Mouse (Mus musculus) ES-Bruce4 (cell line): ENCODE data around the gene Kalrn. TPM values are rescaled to one million over a fixed set of nuclear protein-coding genes. Genes with fewer than 3 reads are reported as not detected.

ENCODE experiments used
- H3K27ac ChIP-seq: 2 replicates; pipeline ENCODE4 v1.5.1; 2012; ENCODE audit warnings: low read length, inconsistent platforms; ENCODE audit not compliant: insufficient read depth
- H3K27me3 ChIP-seq: 2 replicates; pipeline ENCODE4 v1.6.1; 2012; ENCODE audit warnings: mild to moderate bottlenecking, low read length, inconsistent platforms; ENCODE audit not compliant: control insufficient read depth, poor library complexity, insufficient read depth, severe bottlenecking
- H3K36me3 ChIP-seq: 2 replicates; pipeline ENCODE4 v1.6.1; 2012; ENCODE audit warnings: inconsistent platforms, mild to moderate bottlenecking, low read length, moderate library complexity; ENCODE audit not compliant: control insufficient read depth, poor library complexity, insufficient read depth, severe bottlenecking
- H3K4me1 ChIP-seq: one replicate; pipeline ENCODE4 v1.8.1; 2011; ENCODE audit warnings: low read length; ENCODE audit not compliant: control insufficient read depth, insufficient read depth
- H3K4me3 ChIP-seq: 2 replicates; pipeline ENCODE4 v1.5.1; 2011; ENCODE audit warnings: low read depth, mild to moderate bottlenecking, low read length
- H3K9ac ChIP-seq: 2 replicates; pipeline ENCODE4 v1.6.1; 2012; ENCODE audit warnings: low read depth, mild to moderate bottlenecking, inconsistent platforms; ENCODE audit not compliant: poor library complexity, severe bottlenecking
- H3K9me3 ChIP-seq: replicated peaks from 2 replicates; pipeline ENCODE4 v1.6.1; 2012; ENCODE audit warnings: mild to moderate bottlenecking, low read length, inconsistent platforms; ENCODE audit not compliant: control insufficient read depth, poor library complexity, insufficient read depth, severe bottlenecking
- CTCF ChIP-seq: IDR thresholded peaks from one replicate; pipeline ENCODE4 v1.8.1; 2011; ENCODE audit warnings: low read depth, low read length
- EP300 ChIP-seq: IDR thresholded peaks from 2 replicates; pipeline ENCODE4 v1.6.1; 2011; ENCODE audit warnings: low read depth, low read length; ENCODE audit not compliant: insufficient read depth
- POLR2A ChIP-seq: IDR thresholded peaks from one replicate; pipeline ENCODE4 v1.8.1; 2011; ENCODE audit warnings: low read length; ENCODE audit not compliant: insufficient read depth
- polyA plus RNA-seq: library from polyadenylated mRNA; stranded (reverse); fragments of >200 nt; gene quantifications from 2 replicates; pipeline ENCODE4 v1.2.4, GENCODE M21; 2011; ENCODE audit warnings: low read depth; ENCODE audit not compliant: missing spikeins, insufficient read depth, insufficient read length

Kalrn gene
- polyA plus RNA-seq, 1 experiment, result 8.2 TPM

GRCm38 (mm10) chr16:34563593-34564280 is 9.6 kb downstream of the Kalrn start:
- no peak overlapping the region for H3K9ac ChIP-seq
- no peaks in the 10 kb centered on the region for H3K9me3 ChIP-seq
- no peak overlapping the region for H3K4me3 ChIP-seq
- H3K4me1 ChIP-seq, result no peaks in the 10 kb centered on the region
- TF ChIP-seq POLR2A (no peak), EP300 (no peak), CTCF (no peak)
- H3K27ac ChIP-seq, result no peak overlapping the region
- no peaks in the 10 kb centered on the region for H3K27me3 ChIP-seq
- H3K36me3 ChIP-seq, result no peaks in the 10 kb centered on the region

- Histone ChIP-seq H3K9ac (no peak overlapping the region), H3K9me3 (no peaks in the 10 kb centered on the region), H3K4me3 (no peak overlapping the region), H3K27me3 (no peaks in the 10 kb centered on the region), H3K4me1 (no peaks in the 10 kb centered on the region), H3K36me3 (no peaks in the 10 kb centered on the region), H3K27ac (no peak overlapping the region)
- TF ChIP-seq EP300 (no peak), POLR2A (no peak), CTCF (no peak)
Measured at GRCm38 (mm10) chr16:34561734-34562135, 11.6 kb downstream of the Kalrn start.

DNA sequence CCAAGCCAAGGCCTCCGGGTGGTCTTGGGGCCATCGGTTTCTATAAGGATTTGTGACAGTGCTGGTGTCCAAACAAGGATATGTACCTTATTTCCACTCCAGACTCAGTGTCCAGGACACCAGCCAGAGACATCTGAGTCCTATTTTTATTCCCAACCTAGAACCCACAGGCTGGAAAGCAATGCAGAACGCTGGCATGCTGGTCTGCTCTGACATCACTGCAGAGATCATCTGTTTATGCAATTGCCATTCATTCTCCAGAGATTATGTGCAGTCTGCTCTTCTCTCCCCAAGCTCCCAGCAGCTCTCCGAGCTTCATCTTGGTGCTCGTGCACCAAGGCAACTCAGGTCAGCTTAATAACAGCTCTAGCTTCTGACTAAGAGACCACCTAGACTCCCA is 12.5 kb downstream of the Kalrn start:
- Histone ChIP-seq H3K36me3 (no peaks in the 10 kb centered on the region), H3K27ac (no peak overlapping the region), H3K4me3 (no peak overlapping the region), H3K9me3 (no peaks in the 10 kb centered on the region), H3K27me3 (no peaks in the 10 kb centered on the region), H3K9ac (no peak overlapping the region), H3K4me1 (no peaks in the 10 kb centered on the region)
- TF ChIP-seq EP300, result no peak
- TF ChIP-seq POLR2A, result no peak
- no peak for TF ChIP-seq CTCF

DNA sequence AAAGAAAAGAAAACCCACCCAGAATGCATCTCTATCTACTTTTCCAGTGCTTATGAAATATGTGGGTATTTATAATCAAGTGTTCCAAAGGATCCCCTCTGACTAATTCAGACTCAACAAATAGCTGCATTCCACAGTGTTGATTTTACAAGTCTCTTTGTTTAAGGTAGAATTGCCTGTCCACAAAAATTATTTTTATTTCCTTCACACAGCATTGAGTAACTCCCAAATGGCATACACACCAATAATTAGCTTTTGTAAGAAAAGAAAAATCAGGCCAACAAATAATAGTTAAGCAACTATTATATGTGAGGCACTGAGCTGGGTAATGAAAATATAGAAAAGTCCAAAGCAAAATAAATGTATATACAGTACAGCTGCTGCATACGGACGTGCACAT is 12.9 kb downstream of the Kalrn start:
- no peak overlapping the region for H3K9ac ChIP-seq
- H3K4me3 ChIP-seq, result no peak overlapping the region
- no peaks in the 10 kb centered on the region for H3K4me1 ChIP-seq
- no peak overlapping the region for H3K27ac ChIP-seq
- TF ChIP-seq POLR2A (no peak), EP300 (no peak), CTCF (no peak)
- no peaks in the 10 kb centered on the region for H3K27me3 ChIP-seq
- no peaks in the 10 kb centered on the region for H3K36me3 ChIP-seq
- no peaks in the 10 kb centered on the region for H3K9me3 ChIP-seq

GRCm38 (mm10) chr16:34557891-34558290 is 15.4 kb downstream of the Kalrn start:
- H3K9me3 ChIP-seq, result no peaks in the 10 kb centered on the region
- no peaks in the 10 kb centered on the region for H3K27me3 ChIP-seq
- H3K4me3 ChIP-seq, result no peak overlapping the region
- no peak overlapping the region for H3K9ac ChIP-seq
- no peaks in the 10 kb centered on the region for H3K4me1 ChIP-seq
- no peaks in the 10 kb centered on the region for H3K36me3 ChIP-seq
- TF ChIP-seq CTCF, result no peak
- TF ChIP-seq POLR2A, result no peak
- TF ChIP-seq EP300, result no peak
- H3K27ac ChIP-seq, result no peak overlapping the region

DNA sequence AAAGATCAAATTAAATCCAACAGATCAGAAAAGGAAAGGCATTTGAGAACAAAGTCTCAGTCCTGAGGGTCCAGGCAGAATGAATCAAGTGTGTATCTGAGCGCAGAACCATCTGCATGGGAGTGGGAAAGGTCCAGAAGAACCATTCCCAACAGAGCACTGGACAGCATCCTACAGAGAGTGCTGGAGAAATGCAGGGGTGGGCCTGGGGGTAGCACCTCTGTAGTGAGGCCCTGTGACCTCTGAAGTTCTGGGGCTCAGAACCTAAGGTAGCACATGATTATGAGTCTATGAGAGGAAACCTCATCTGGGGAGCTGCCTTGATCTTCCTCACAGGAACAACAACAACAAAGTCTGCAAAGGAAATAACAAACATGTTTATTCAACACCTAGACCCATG is 20.6 kb downstream of the Kalrn start:
- H3K4me1 ChIP-seq, result no peaks in the 10 kb centered on the region
- no peaks in the 10 kb centered on the region for H3K36me3 ChIP-seq
- no peak overlapping the region for H3K27ac ChIP-seq
- no peaks in the 10 kb centered on the region for H3K9me3 ChIP-seq
- TF ChIP-seq EP300 (no peak), POLR2A (no peak), CTCF (no peak)
- H3K27me3 ChIP-seq, result no peaks in the 10 kb centered on the region
- no peak overlapping the region for H3K9ac ChIP-seq
- H3K4me3 ChIP-seq, result no peak overlapping the region
